Mouse (Mus musculus): ENCODE data around the gene Ptbp2.

Ptbp2 gene

GRCm38 (mm10) chr3:119684741-119685140 is 99.5 kb downstream of the Ptbp2 start:
- DNase-seq (ENCODE audit: low read depth) = no peak

Data from naive thymus-derived CD4-positive, alpha-beta T cell, adult 2 months (primary cell).